Mouse (Mus musculus): ENCODE measurements around the gene Rab8b.

DNA sequence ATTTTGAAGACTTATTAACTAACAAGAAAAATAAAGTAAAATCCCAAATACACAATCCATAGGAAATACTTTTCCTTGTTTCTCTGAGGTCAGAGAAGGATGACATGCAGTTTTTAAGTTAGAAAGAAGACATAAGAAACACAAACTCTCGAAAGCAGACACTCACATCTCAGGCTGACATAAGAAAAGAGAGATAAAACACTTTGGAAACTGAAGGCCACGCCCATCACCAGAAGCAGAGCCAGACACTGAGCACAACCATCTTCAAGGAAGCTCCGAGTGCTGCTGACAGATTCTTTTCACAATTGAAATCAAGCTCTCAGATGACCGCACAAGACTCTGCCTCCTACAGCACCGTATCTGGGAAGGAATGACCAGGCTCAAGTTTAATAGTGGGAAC lies 23.5 kb downstream of the Rab8b start:
- TF ChIP-seq POLR2A (IDR thresholded peaks at IDR 0.05; ENCODE audit: insufficient read depth, low read length): no peak
- TF ChIP-seq CTCF (IDR thresholded peaks at IDR 0.05; ENCODE audit: low read depth, low read length): no peak
- no peak for TF ChIP-seq EP300 (IDR thresholded peaks at IDR 0.05; ENCODE audit: insufficient read depth, low read depth, low read length)

Measured in ES-Bruce4 (cell line).